Mouse (Mus musculus) hindbrain, embryonic 10.5 days (tissue): Measurements from ENCODE around the gene Aco2. TPM values are rescaled to one million over a fixed set of nuclear protein-coding genes. Genes with fewer than 3 reads are reported as not detected.

Experiments used
- DNase-seq: peaks from one replicate; pipeline ENCODE4 v3.0.0-alpha.2; 2017; ENCODE audit warnings: low spot score
- H3K27ac ChIP-seq: fragments of 300-500 bp; sonication (generic); 2 replicates; pipeline ENCODE4 v1.5.1; 2016; ENCODE audit warnings: mild to moderate bottlenecking, moderate library complexity
- H3K27me3 ChIP-seq: fragments of 300-500 bp; sonication (generic); 2 replicates; pipeline ENCODE4 v1.6.1; 2016; ENCODE audit warnings: mild to moderate bottlenecking; ENCODE audit not compliant: poor library complexity, insufficient read depth, severe bottlenecking
- H3K36me3 ChIP-seq: fragments of 300-500 bp; sonication (generic); 2 replicates; pipeline ENCODE4 v1.6.1; 2016; ENCODE audit warnings: mild to moderate bottlenecking, moderate library complexity
- H3K4me1 ChIP-seq: fragments of 300-500 bp; sonication (generic); replicated peaks from 2 replicates; pipeline ENCODE4 v1.6.1; 2016; ENCODE audit warnings: mild to moderate bottlenecking
- H3K4me3 ChIP-seq: fragments of 300-500 bp; sonication (generic); 2 replicates; pipeline ENCODE4 v1.5.1; 2016; ENCODE audit warnings: mild to moderate bottlenecking, moderate library complexity
- H3K9me3 ChIP-seq: fragments of 300-500 bp; sonication (generic); 2 replicates; pipeline ENCODE4 v1.6.1; 2016; ENCODE audit warnings: mild to moderate bottlenecking, moderate library complexity
- WGBS: fragments of 180-500 bp; shearing (Covaris S2); methylation state at CpG from one replicate; pipeline ENCODE4 v1.1.7; 2016; 5-methylcytosine and 5-hydroxymethylcytosine counted together
- polyA plus RNA-seq: library from polyadenylated mRNA; unstranded; fragments of >200 nt; fragmentation: Nextera tagmentation; extraction: Ambion mirVana; gene quantifications from 2 replicates; pipeline ENCODE4 v1.2.1, GENCODE M21; 2016

Aco2 gene
- polyA plus RNA-seq, 1 experiment from 2014 or later = 175 TPM

DNA sequence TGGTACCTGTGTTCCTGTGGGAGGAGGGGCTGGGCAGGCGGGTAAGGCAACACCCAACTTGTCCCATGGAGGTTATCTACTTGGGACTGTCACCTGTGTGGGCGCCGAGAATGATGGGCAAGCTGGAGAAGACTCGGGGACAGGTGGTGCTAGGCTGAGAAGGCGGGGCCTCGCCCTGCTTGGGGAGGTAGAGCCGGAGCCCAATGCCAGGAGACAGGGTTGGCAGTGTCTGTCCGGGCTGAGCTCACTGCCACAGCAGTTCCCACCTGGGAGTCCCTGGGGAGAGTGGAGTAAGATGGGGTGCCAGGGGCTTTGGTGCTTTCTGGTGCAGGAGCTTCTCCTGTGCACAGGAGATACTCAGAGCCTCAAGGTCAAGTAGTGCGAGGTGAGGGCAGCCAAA, 23.0 kb upstream of the Aco2 start:
- Histone ChIP-seq H3K9me3 (no peaks in the 10 kb centered on the region), H3K36me3 (peaks cover 69% of the 10 kb centered on the region), H3K27ac (no peak overlapping the region), H3K4me1 (peaks cover 7% of the 10 kb centered on the region), H3K4me3 (no peak overlapping the region), H3K27me3 (no peaks in the 10 kb centered on the region)
- 89% methylated on average over 9 of the region's 9 CpGs for WGBS
- no peak for DNase-seq

DNA sequence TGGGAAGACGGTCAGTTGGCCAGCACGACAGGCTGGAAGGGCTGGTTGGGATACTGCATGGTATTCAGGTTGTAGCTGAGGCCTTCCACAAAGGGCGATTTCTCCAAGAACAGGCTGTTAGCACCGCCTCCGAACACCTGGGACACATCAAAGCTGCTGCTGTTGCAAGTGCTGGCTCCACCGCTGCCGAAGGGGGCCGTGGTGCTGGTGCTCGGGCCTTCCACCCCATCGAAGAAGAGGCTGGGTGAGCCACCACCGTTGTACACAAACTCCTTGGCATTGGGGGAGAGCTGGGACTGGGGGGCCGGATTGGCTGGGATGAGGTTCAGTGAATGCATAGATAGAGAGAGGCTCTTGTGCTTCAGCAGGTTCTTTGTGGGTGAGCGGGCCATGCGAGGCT, 21.4 kb upstream of the Aco2 start:
- H3K27me3 ChIP-seq = no peaks in the 10 kb centered on the region
- peaks cover 78% of the 10 kb centered on the region for H3K36me3 ChIP-seq
- H3K4me3 ChIP-seq = no peak overlapping the region
- H3K9me3 ChIP-seq = no peaks in the 10 kb centered on the region
- 91% methylated on average over 14 of the region's 14 CpGs for whole genome bisulfite sequencing
- peaks cover 13% of the 10 kb centered on the region for H3K4me1 ChIP-seq
- DNase-seq = no peak
- H3K27ac ChIP-seq = no peak overlapping the region

DNA sequence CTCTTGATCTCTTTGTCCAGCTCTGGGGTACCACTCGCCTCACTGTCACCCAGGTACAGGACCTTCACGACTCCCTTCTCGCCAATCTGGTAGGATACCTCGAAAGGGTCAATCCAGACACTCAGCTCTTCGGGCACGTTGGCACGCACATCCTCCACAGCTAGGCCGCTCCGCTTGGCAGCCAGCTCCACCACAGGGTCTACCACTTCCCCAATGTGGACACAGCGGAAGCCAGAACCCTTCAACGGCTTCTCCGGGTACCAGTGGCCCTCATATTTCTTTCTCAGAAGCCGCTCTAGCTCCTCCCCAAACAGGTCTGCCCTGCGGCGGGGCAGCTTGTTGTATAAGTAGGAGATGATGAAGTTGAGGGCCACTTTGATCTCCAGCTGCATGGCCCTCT, 20.7 kb upstream of the Aco2 start:
- H3K36me3 ChIP-seq = peaks cover 78% of the 10 kb centered on the region
- 97% methylated on average over 15 of the region's 15 CpGs for WGBS
- no peaks in the 10 kb centered on the region for H3K9me3 ChIP-seq
- no peaks in the 10 kb centered on the region for H3K27me3 ChIP-seq
- DNase-seq = no peak
- no peak overlapping the region for H3K4me3 ChIP-seq
- H3K4me1 ChIP-seq = peaks cover 15% of the 10 kb centered on the region
- no peak overlapping the region for H3K27ac ChIP-seq

DNA sequence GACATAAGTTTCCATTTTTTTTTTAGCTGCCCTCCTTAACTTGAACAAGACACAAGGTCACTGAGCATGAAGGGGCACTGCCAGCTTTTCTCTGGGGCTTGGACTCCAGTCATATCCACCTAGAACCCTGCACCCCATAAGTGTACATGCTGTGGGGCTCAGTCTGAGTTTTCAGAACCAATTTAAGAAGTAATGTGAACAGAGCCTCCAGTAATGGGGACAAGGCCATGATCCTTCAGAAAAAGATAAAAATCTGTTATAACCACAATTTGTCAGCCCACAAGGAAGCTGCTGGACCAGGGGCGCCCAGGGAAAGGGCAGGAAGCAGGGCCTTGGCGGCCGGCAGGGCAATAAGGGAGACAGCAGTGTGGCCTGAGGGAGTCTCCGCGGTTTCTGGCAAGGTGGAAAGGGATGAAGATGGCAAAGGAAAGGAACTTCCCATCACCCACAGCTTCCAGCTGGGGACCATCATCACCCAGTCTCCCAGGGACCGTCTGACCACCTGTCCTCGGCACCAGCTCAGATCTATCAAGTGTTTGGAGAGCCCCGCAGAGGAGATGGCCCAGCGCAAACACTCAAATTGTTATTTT, 19.6 kb upstream of the Aco2 start:
- Histone ChIP-seq H3K9me3 (no peaks in the 10 kb centered on the region), H3K4me1 (peaks cover 23% of the 10 kb centered on the region), H3K27ac (no peak overlapping the region), H3K36me3 (peaks cover 68% of the 10 kb centered on the region), H3K4me3 (no peak overlapping the region), H3K27me3 (no peaks in the 10 kb centered on the region)
- DNase-seq = no peak
- WGBS = 90% methylated on average over 9 of the region's 9 CpGs

DNA sequence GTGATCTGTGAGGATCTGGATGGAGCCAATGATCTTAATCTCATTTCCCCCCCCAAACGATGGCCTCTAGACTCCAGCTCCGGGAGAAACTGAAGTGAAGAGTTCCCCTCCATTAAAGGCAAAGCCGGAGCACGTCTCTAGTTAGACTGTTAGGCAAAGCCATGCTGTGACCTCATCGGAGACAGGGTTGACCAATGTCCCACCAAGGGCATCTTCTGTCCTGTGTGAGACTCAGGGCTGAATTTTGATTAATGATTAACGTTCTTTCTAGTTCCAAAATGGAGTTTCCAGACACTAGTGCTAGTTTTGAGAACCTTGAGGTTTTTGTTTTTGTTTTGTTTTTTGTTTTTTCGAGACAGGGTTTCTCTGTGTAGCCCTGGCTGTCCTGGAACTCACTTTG, 19.0 kb upstream of the Aco2 start:
- H3K4me3 ChIP-seq = no peak overlapping the region
- H3K9me3 ChIP-seq = no peaks in the 10 kb centered on the region
- 92% methylated on average over 7 of the region's 7 CpGs for WGBS
- no peak for DNase-seq
- H3K4me1 ChIP-seq = peaks cover 23% of the 10 kb centered on the region
- no peaks in the 10 kb centered on the region for H3K27me3 ChIP-seq
- no peak overlapping the region for H3K27ac ChIP-seq
- peaks cover 62% of the 10 kb centered on the region for H3K36me3 ChIP-seq

DNA sequence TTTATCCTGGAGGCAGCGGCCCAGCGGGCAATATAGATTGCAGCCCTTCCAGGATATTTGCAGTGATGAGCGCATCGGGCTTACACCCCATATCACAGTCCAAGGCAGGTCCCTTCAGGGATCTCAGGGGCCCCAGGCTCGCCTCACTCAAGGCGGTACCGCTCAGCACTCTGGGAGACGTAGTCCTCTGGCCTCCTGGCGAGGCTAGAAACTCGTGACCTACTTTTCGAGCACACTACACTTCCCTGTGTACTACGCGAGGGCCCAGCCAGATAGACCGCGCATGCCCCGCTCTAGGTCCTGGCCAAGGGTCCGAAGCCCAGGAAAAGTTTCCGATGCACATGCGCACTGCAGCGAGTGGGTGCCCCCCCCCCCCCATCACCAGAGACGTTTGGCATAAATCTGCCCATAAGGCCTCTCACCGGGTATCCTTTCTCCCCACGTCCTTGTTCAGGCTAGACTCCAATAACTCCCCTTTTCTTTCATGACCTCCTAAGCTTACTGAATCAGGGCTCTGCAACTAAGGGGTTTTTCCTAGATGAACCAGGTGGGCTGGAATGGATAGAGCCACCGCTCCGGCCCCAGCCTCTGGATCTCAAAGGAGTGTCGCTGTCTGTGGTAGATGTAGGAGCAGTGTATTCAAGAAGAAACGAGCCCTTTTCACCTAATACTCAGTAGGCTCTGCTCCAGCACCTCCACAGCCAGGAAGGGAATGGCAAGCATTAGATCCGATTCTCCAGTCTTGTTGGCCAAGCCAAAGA, 15.9 kb upstream of the Aco2 start:
- peak overlapping the region; percentile 93 for H3K27ac ChIP-seq
- peak overlapping the region; percentile 92 for H3K4me3 ChIP-seq
- peaks cover 38% of the 10 kb centered on the region for H3K36me3 ChIP-seq
- WGBS = under 1% methylated on average over 28 of the region's 28 CpGs
- no peaks in the 10 kb centered on the region for H3K9me3 ChIP-seq
- no peaks in the 10 kb centered on the region for H3K27me3 ChIP-seq
- H3K4me1 ChIP-seq = peaks cover 40% of the 10 kb centered on the region
- DNase-seq = peak; percentile 90

DNA sequence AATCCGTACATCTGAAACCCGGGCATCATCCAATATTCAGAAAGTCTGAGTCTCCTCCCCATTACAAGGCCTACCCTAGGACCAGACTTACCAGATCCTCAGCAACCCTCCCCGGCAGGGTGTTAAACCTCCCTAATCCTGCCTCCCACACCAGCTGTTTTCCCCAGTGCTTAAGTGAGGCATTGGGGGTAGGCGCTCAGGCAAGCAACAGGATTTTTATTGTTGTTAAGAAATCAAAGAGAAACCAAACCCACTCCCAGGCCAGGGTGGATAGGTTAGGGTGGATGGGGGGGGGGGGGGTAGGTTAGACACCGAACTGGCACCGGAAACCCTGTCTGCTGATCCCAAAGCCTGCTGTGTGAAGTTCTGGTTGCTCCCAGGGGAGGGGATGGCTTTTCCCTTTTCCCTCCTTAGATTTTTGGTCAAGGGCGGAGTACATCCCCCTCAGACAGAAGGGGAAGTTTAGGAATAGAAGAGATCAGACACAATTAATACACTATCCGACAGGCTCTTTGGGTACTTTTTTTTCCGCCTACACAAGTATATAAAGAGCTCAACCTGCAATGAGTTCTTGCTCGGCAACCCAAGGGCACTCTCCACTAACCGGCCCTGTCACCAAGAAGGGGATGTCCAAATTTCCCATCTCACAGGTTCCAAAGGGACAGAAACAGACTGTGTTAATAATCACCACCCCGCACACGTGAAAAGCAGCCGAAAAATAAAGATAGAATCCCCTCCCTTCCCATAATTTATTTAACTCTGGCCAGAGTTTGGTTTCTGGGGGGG, 15.0 kb upstream of the Aco2 start:
- DNase-seq = peak; percentile 24
- WGBS = 1% methylated on average over 14 of the region's 14 CpGs
- Histone ChIP-seq H3K27me3 (no peaks in the 10 kb centered on the region), H3K27ac (peak overlapping the region; percentile 93), H3K4me3 (peak overlapping the region; percentile 92), H3K4me1 (peaks cover 40% of the 10 kb centered on the region), H3K36me3 (peaks cover 29% of the 10 kb centered on the region), H3K9me3 (no peaks in the 10 kb centered on the region)

DNA sequence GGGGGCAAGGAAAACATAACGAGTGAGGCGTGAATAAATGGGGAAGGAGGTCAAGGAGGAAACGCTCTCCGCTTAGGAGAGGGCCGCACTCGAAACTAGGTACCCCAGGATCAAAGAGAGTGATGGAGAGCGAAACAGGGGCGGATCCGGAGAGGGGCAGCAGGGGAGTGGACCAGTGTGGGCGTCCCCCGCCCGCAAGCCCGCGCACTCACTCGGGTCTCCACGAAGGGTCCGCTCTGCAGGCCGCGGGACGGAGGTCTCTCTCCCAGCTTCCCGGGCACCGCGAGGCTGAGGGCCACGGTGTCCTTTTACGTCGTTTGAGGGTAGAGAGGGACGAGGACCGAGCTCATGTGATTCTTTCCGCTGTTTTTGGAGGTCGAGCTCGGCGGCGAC, 14.4 kb upstream of the Aco2 start:
- 0% methylated on average over 33 of the region's 33 CpGs for WGBS
- DNase-seq = no peak
- Histone ChIP-seq H3K27ac (peak overlapping the region; percentile 93), H3K4me3 (peak overlapping the region; percentile 92), H3K4me1 (peaks cover 40% of the 10 kb centered on the region), H3K27me3 (no peaks in the 10 kb centered on the region), H3K9me3 (no peaks in the 10 kb centered on the region), H3K36me3 (peaks cover 23% of the 10 kb centered on the region)

DNA sequence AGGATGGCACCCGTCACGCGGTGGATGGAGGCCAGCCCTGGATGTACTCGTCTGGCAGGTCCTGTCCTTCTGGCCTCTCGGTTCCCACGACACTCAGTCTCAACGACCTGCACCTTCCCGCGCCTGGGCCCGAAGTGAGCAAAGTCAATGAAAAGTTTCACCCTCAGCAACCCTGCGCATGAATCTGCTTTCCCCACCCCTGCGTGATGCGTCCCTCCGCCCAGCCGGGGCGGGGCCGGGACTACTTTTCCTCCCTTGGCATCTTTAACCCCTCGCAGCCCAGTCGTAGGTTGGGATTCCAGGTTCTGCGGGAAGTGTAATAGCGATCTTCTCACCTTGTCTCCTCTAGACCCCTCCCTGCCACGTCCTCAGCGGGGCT, 14.0 kb upstream of the Aco2 start:
- peak overlapping the region; percentile 92 for H3K4me3 ChIP-seq
- peaks cover 19% of the 10 kb centered on the region for H3K36me3 ChIP-seq
- WGBS = 0% methylated on average over 23 of the region's 23 CpGs
- H3K9me3 ChIP-seq = no peaks in the 10 kb centered on the region
- no peaks in the 10 kb centered on the region for H3K27me3 ChIP-seq
- DNase-seq = peak; percentile 90
- H3K4me1 ChIP-seq = peaks cover 40% of the 10 kb centered on the region
- H3K27ac ChIP-seq = peak overlapping the region; percentile 93

DNA sequence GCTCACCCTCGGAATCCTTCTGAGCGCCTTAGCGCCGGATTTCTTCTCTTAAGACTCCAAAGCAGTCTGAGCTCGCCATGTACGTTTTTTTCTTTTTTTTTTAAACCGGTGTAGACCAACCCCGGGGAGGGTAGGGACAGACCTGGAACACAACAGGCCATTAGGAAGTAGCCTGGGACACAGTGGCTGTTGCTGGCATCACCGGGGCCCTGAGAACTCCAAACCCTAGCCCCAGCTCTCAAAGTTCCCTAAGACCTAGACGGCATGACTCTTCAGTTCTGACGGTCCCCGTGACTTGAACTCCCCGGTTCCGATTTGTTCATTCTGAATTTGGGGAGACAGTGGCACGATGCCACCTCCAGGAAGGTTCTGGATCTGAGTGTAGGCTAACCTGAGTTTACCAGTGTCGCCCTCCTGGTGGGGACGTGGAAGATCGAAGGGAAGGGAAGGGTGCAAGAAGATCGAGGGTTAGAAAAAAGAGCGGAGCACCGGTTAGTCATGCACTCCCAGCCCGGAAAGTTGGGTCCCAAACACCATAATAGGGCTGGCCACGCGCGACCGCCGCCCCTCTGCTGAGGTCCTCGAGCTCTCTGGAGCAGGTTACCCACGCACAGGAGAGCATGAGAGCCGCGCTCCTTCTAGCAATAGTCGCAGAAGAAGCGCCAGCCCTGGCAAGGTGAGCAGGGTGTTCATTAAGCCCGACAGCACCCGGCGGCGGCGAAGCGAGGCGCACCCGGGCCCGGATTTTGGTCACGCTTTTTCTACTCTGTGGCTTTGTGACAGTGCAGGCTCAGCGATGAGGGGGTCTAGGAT, 13.4 kb upstream of the Aco2 start, which contains the start of gene Tob2:
TSS of gene Tob2 (minus strand) at position 280 of the 813 bp plus-strand sequence.
- peaks cover 16% of the 10 kb centered on the region for H3K36me3 ChIP-seq
- peak; percentile 61 for DNase-seq
- H3K27me3 ChIP-seq = no peaks in the 10 kb centered on the region
- no peaks in the 10 kb centered on the region for H3K9me3 ChIP-seq
- H3K27ac ChIP-seq = peak within 1 kb of the TSS; percentile 93
- H3K4me3 ChIP-seq = peak within 1 kb of the TSS; percentile 92
- under 1% methylated on average over 44 of the region's 44 CpGs for WGBS
- H3K4me1 ChIP-seq = peaks cover 40% of the 10 kb centered on the region

DNA sequence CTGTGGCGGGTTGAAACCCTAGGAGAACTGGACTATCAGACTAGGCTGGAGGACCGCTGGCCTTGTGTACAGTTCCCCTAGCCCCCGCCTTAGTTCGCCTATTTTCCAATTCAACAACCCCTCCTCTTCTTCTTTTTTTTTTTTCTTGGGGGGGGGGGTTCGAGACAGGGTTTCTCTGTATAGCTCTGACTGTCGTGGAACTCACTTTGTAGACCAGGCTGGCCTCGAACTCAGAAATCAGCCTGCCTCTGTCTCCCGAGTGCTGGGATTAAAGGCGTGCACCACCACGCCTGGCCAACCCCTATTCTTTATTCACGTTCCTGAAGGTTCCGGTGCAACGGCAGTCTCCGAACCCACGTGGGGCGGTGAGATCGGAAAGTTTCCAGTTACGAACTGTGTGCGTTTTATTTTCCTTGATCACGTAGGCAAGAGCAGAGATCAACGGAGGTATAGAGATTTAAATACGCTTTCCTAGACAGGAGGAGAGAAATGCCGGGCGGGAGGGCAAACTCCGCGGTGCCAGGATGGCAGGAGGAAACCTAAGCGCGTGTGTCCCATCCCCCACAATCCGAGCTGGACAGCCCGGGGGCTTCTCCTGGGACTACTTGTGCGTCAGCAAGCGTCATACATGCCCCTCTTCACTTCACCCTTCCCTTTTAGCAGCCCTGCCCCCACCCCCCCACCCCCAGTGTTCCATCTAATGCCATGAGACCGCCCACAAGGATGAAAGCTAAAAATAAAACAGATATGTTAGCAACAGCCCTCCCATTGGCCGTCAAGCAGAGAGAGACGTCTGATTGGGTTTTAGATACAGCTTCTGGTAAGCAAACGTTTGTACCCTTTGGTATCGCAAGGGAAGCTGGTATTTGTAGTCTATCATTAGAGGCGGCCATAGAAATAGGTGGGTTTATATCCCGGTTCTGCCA, 12.5 kb upstream of the Aco2 start:
- Histone ChIP-seq H3K27me3 (no peaks in the 10 kb centered on the region), H3K27ac (peak overlapping the region; percentile 93), H3K4me1 (peaks cover 40% of the 10 kb centered on the region), H3K4me3 (peak overlapping the region; percentile 92), H3K9me3 (no peaks in the 10 kb centered on the region), H3K36me3 (peaks cover 16% of the 10 kb centered on the region)
- under 1% methylated on average over 39 of the region's 39 CpGs for whole genome bisulfite sequencing
- DNase-seq = peak; percentile 91
